Comparison of ENCODE assay signal across 11 mouse cellular contexts in genomic region chr12:107752126-107752525, GRCm38 (mm10).
DNase-seq lines count a peak whose midpoint lies in the region.
"Had no signal": no experiment of that assay in that cellular context is flagged by ENCODE, and none has a peak within 500 bp of the region (broad histone marks: within the 10 kb centered on the region; RNA-seq: fewer than 3 reads in every experiment).

No protein-coding gene starts in this region.

- H3K4me3 ChIP-seq in embryonic facial prominence, embryonic 10.5 days = no peak overlapping the region
- H3K4me3 ChIP-seq: hindbrain, embryonic 13.5 days had no signal

- no peaks in the 10 kb centered on the region for H3K36me3 ChIP-seq in embryonic facial prominence, embryonic 10.5 days (replicated peaks)
- H3K36me3 ChIP-seq: hindbrain, embryonic 13.5 days had no signal

- H3K9me3 ChIP-seq in embryonic facial prominence, embryonic 10.5 days = no peaks in the 10 kb centered on the region
- H3K9me3 ChIP-seq: hindbrain, embryonic 13.5 days had no signal

- H3K27me3 ChIP-seq in embryonic facial prominence, embryonic 10.5 days (replicated peaks; ENCODE audit: low read depth, poor library complexity, severe bottlenecking) = peaks cover 11% of the 10 kb centered on the region; the same call in 1 of the 2 replicates
- H3K27me3 ChIP-seq: CH12.LX; hindbrain, embryonic 13.5 days had no signal

- DNase-seq in heart, adult 11 months = peak; percentile 95
- no peak for DNase-seq in heart, postnatal 25 days (ENCODE audit: low spot score)
- peak; percentile 23 for DNase-seq in urinary bladder, postnatal 25 days (ENCODE audit: low spot score)
- DNase-seq in urinary bladder, adult 2 months (ENCODE audit: low spot score) = no peak
- no peak for DNase-seq in embryonic facial prominence, embryonic 10.5 days (ENCODE audit: low spot score)
- peak; percentile 50 to 53 for DNase-seq in urinary bladder, postnatal 36 days (ENCODE audit: low spot score in 2 of 2)
- no peak for DNase-seq in right cerebral cortex, adult 18-20 months
- no peak for DNase-seq in cerebellum, adult 9-10 months

- intact Hi-C loops in heart, postnatal 25 days (cut with DNase I) = no loop called here

- H3K27ac ChIP-seq in embryonic facial prominence, embryonic 10.5 days (replicated peaks) = peak overlapping the region; percentile 78
- H3K27ac ChIP-seq: hindbrain, embryonic 13.5 days; liver, embryonic 14.5 days had no signal

- H3K4me1 ChIP-seq in embryonic facial prominence, embryonic 10.5 days = peaks cover 70% of the 10 kb centered on the region

- WGBS in embryonic facial prominence, embryonic 10.5 days = 61% methylated on average over 7 of the region's 7 CpGs

Comparison
In these comparisons a context has a peak if more than half of its experiments do, and no peak if none do; other contexts are left out.
1. DNase-seq: peak in heart, adult 11 months (single experiment), urinary bladder, postnatal 25 days (single experiment) and urinary bladder, postnatal 36 days (2 of 2); none in heart, postnatal 25 days (single experiment), urinary bladder, adult 2 months (single experiment), embryonic facial prominence, embryonic 10.5 days (single experiment), right cerebral cortex, adult 18-20 months (single experiment) and cerebellum, adult 9-10 months (single experiment).